Mouse (Mus musculus) bone marrow macrophage, adult 2 months (primary cell): ENCODE measurements at regions not wholly inside any gene's neighbourhood (a gene's known extent, or its start where the extent isn't known, plus 50 kb on each side); places are given as distances from the start of the nearest gene placed in this dataset.

Experiments used
- CTCF ChIP-seq: IDR thresholded peaks from 2 replicates; pipeline ENCODE4 v1.5.1; 2012; ENCODE audit warnings: low read depth, mild to moderate bottlenecking, low read length, moderate library complexity
- POLR2A ChIP-seq: IDR thresholded peaks from 2 replicates; pipeline ENCODE4 v1.6.1; 2012; ENCODE audit warnings: mild to moderate bottlenecking, low read depth, low read length, borderline replicate concordance

- TF ChIP-seq CTCF (no peak), POLR2A (no peak)
Measured at GRCm38 (mm10) chr17:49153994-49154393, 221.8 kb downstream of the Lrfn2 start.
